Mouse (Mus musculus): ENCODE data around the gene Pcdh17. TPM values are rescaled to one million over a fixed set of nuclear protein-coding genes. Genes with fewer than 3 reads are reported as not detected.
A peak's percentile ranks its signal among the peaks of the same experiment; 100 is the strongest.

Gene Pcdh17
- polyA plus RNA-seq (2015; fragmentation: Nextera tagmentation; extraction: Ambion mirVana): 2.3 and 2.5 TPM in 2 replicates

DNA sequence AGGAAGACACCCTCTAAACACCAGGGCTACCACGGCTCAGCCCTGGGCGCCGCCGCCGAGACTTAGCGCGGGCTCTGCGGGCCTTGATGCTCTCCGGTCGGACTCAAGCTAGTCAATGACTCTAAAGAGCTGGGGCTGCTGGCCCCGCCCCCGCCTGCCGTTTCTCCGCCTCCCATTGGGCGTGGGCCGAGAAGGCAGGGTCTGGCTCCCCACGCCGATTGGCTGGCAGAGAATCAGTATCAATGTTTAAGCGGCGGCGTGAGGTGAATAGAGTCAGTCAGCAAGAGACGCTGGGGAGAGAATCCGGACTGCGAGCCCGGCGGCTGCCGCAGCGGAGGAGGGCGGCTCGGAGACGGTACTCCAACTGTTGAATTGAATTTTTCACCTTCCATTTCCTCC is at the start of gene Pcdh17:
Gene Pcdh17, plus strand, starts transcription at position 276 of the 399 bp plus-strand sequence.
- peak within 1 kb of the TSS; percentile 98 for H3K4me2 ChIP-seq
- WGBS: under 1% methylated on average over 31 of the region's 31 CpGs
- H3K27me3 ChIP-seq (replicated peaks): peaks cover 31% of the 10 kb centered on the region
- H3K9ac ChIP-seq: peak within 1 kb of the TSS; percentile 82
- no peaks in the 10 kb centered on the region for H3K36me3 ChIP-seq
- H3K9me3 ChIP-seq: no peaks in the 10 kb centered on the region
- H3K27ac ChIP-seq (replicated peaks): peak within 1 kb of the TSS; percentile 67
- H3K4me3 ChIP-seq: peak within 1 kb of the TSS; percentile 68
- peak; percentile 84 for ATAC-seq (ENCODE audit: extremely low read depth, insufficient number of reproducible peaks, low FRiP score, low TSS enrichment)
- H3K4me1 ChIP-seq: peaks cover 27% of the 10 kb centered on the region

DNA sequence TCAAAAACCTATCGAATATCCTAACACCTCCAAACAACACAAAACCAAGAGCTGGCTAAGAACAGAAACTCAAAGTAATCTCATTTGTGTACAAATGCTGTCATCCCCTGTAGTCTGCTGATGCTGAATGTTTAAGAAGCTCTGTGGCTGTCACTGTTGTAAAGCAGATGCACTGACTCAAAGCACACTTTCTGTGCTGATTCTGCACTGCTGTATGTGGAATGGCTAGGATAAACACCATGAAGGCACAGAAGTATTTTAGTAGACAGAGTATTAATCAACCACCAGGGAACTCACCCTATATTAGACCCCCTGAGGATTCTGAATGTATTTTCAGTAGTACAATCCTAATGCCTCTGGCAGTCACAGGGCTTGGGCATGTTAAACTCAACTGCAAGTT is 46.2 kb upstream of the Pcdh17 start:
- H3K9me3 ChIP-seq: no peaks in the 10 kb centered on the region
- no peaks in the 10 kb centered on the region for H3K4me1 ChIP-seq
- WGBS: 64% methylated on average over 1 of the region's 1 CpGs
- H3K27me3 ChIP-seq (replicated peaks): no peaks in the 10 kb centered on the region
- H3K4me3 ChIP-seq: no peak overlapping the region
- H3K36me3 ChIP-seq: no peaks in the 10 kb centered on the region
- ATAC-seq (ENCODE audit: extremely low read depth, insufficient number of reproducible peaks, low FRiP score, low TSS enrichment): no peak
- no peak overlapping the region for H3K9ac ChIP-seq
- no peak overlapping the region for H3K4me2 ChIP-seq
- H3K27ac ChIP-seq (replicated peaks): no peak overlapping the region

DNA sequence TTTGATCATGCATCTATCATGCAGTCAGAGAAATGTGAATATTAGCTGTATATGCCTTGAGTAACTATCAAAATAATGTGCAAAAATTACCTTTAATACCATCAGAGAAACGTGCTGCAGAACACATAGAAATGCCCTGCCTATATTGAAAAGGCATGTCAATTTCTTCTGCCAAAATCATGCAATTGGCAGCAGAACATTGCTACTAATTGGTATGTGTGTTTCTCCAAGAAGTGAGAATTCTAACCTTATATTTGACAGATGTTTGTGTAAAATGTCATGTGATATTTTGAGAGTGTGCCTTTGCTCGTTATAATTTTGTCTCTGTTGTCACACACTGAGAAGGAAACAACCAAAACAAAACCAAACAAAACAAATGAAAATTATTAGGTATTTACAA is 18.6 kb upstream of the Pcdh17 start:
- H3K9ac ChIP-seq: no peak overlapping the region
- no peak overlapping the region for H3K4me3 ChIP-seq
- 61% methylated on average over 2 of the region's 2 CpGs for WGBS
- no peak overlapping the region for H3K4me2 ChIP-seq
- no peaks in the 10 kb centered on the region for H3K36me3 ChIP-seq
- H3K27ac ChIP-seq (replicated peaks): no peak overlapping the region
- no peak for ATAC-seq (ENCODE audit: extremely low read depth, insufficient number of reproducible peaks, low FRiP score, low TSS enrichment)
- no peaks in the 10 kb centered on the region for H3K9me3 ChIP-seq
- no peaks in the 10 kb centered on the region for H3K27me3 ChIP-seq (replicated peaks)
- H3K4me1 ChIP-seq: no peaks in the 10 kb centered on the region

DNA sequence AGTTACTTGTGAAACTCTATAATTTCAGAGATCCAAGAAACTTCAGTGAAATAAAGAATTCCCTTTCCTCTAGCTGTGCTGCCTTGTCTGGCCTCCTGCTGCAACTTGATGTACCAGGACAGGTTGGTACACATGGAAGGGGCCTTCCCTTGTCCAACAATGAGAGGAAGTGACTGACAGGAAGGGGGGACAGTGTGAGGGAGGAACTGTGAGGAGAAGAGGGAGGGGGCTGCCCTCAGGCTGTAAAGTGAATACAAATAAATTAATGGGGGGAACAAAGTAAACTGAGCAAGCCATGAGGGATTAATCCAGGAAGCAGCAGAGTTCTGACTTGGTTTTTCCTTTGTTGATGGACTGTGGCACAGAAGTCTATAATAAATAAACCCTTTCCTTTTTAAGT is 16.7 kb upstream of the Pcdh17 start:
- H3K9ac ChIP-seq: no peak overlapping the region
- no peak overlapping the region for H3K4me3 ChIP-seq
- no peaks in the 10 kb centered on the region for H3K9me3 ChIP-seq
- H3K27ac ChIP-seq (replicated peaks): no peak overlapping the region
- H3K4me1 ChIP-seq: no peaks in the 10 kb centered on the region
- no peak overlapping the region for H3K4me2 ChIP-seq
- H3K36me3 ChIP-seq: no peaks in the 10 kb centered on the region
- no peak for ATAC-seq (ENCODE audit: extremely low read depth, insufficient number of reproducible peaks, low FRiP score, low TSS enrichment)
- H3K27me3 ChIP-seq (replicated peaks): no peaks in the 10 kb centered on the region

DNA sequence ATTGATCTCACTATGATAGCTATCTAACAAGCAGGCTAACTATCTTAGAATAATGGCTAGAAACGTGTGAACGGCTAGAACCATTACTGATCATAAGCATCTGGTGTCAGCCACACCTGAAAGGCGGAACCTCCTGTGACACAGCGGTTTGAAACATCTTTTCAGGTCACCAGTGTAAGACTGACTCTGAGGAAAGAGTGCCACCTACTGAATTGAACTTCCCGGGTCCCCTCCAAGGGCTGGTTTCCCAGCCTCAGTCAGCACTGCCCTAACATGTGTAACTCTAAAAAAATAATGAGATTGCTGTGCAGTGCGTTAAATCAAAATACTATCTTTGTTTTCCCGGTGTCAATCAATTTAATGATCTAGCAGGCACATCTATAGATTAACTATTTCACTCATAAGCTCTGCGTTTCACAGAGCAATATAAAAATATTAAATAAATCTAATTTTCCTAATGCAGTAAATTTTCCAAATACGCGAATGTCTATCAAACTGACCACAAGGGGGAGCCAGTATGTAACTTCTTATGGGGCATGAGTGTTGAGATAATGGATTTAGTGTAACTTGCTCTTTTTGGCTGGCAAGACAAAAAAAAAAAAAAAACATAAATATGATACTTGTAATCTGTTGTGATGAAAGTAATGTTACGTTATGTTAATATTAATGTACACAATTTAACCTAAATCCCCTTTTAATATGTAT is 5.1 kb upstream of the Pcdh17 start:
- no peaks in the 10 kb centered on the region for H3K27me3 ChIP-seq (replicated peaks)
- H3K4me2 ChIP-seq: no peak overlapping the region
- no peak overlapping the region for H3K4me3 ChIP-seq
- no peaks in the 10 kb centered on the region for H3K36me3 ChIP-seq
- no peak for ATAC-seq (ENCODE audit: extremely low read depth, insufficient number of reproducible peaks, low FRiP score, low TSS enrichment)
- no peaks in the 10 kb centered on the region for H3K4me1 ChIP-seq
- no peak overlapping the region for H3K27ac ChIP-seq (replicated peaks)
- 26% methylated on average over 11 of the region's 11 CpGs for WGBS
- no peaks in the 10 kb centered on the region for H3K9me3 ChIP-seq
- no peak overlapping the region for H3K9ac ChIP-seq

DNA sequence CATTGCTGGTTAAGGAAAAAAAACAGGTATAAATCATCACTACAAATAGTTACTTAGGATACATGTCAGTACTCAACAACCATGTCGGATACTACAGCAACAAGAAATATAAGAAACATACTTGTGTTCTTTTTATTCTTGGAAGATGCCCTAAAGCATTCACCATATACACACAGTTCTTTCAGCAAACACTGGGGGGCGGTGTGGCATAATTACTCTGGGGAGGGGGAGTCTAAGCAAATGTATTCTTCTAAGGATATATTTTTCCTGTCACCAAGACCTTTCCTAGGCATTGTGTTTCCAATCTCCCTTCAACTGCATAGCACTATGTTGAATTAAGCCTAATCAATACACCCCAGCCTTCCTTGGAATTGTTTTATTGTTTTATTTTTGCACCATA is 2.5 kb upstream of the Pcdh17 start:
- Histone ChIP-seq H3K4me2 (no peak overlapping the region), H3K4me3 (no peak overlapping the region), H3K9ac (no peak overlapping the region), H3K27me3 (replicated peaks) (peaks cover 7% of the 10 kb centered on the region), H3K27ac (replicated peaks) (no peak overlapping the region), H3K9me3 (no peaks in the 10 kb centered on the region), H3K4me1 (0 out of 2 replicates have a peak, but pooled peaks cover 7% of the 10 kb centered on the region), H3K36me3 (no peaks in the 10 kb centered on the region)
- no peak for ATAC-seq (ENCODE audit: extremely low read depth, insufficient number of reproducible peaks, low FRiP score, low TSS enrichment)
- 17% methylated on average over 2 of the region's 2 CpGs for WGBS

DNA sequence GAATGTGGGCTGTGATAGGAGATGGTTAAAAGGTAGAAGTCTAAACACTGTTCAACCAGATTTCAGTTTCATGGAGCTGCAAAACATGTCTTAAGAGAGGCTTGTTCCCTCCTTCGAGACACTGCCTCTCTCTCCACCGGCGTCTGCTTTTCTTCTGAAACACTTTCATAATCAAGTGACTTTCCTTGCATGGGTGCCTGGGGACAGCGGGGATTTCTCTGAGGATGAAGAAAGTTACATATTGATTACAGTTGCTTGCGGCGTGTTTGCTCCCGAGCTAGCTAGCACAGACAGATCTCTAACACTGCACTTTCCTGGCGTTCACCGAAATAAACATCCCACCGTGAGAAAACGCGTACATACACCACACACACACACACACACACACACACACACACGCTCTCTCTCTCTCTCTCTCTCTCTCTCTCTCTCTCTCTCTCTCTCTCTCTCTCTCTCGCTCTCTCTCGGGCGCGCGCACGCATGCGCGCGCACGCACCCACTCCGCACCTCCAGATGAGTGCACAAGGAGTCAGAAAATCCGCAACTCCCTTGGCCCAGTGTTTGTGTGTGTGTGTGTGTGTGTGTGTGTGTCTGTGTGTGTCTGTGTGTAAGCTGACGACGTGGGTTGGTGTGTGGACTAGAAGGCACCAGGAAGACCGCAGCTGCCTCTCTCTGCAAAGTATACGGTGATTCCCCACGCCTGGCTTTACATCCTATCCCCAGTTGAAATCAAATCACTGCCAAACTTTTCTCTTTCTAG is 655 bp upstream of the Pcdh17 start:
- H3K27ac ChIP-seq (replicated peaks): peak overlapping the region; percentile 67
- H3K36me3 ChIP-seq: no peaks in the 10 kb centered on the region
- H3K4me2 ChIP-seq: peak overlapping the region; percentile 98
- ATAC-seq (ENCODE audit: extremely low read depth, insufficient number of reproducible peaks, low FRiP score, low TSS enrichment): no peak
- peaks cover 24% of the 10 kb centered on the region for H3K4me1 ChIP-seq
- WGBS: under 1% methylated on average over 28 of the region's 30 CpGs
- peak overlapping the region; percentile 68 for H3K4me3 ChIP-seq
- H3K9me3 ChIP-seq: no peaks in the 10 kb centered on the region
- peak overlapping the region; percentile 82 for H3K9ac ChIP-seq
- H3K27me3 ChIP-seq (replicated peaks): peaks cover 25% of the 10 kb centered on the region

DNA sequence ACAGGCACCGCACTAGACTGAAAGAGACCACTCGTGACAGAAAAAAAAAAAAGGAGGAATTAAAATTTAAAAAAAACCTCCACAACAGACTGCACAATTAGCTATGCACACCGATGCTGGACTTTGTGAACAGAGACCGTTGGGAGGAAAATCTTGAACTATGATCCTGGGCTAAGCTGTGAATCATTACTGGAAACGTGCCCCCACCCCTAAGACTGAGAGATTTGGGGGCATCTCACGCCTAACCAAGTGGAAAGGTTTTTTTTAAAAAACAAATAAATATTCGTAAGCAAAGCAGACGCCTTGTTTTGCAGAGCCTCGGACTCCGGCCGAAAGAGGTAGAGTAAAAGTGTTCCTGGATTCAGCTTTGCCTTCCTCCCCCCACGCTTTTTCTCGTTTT is 398 bp downstream of the Pcdh17 start:
- H3K9me3 ChIP-seq: no peaks in the 10 kb centered on the region
- H3K27ac ChIP-seq (replicated peaks): no peak overlapping the region
- ATAC-seq (ENCODE audit: extremely low read depth, insufficient number of reproducible peaks, low FRiP score, low TSS enrichment): no peak
- H3K4me3 ChIP-seq: peak overlapping the region; percentile 68
- 1% methylated on average over 13 of the region's 13 CpGs for WGBS
- H3K4me1 ChIP-seq: peaks cover 30% of the 10 kb centered on the region
- peak overlapping the region; percentile 75 for H3K9ac ChIP-seq
- peaks cover 35% of the 10 kb centered on the region for H3K27me3 ChIP-seq (replicated peaks)
- H3K36me3 ChIP-seq: no peaks in the 10 kb centered on the region
- H3K4me2 ChIP-seq: peak overlapping the region; percentile 98

DNA sequence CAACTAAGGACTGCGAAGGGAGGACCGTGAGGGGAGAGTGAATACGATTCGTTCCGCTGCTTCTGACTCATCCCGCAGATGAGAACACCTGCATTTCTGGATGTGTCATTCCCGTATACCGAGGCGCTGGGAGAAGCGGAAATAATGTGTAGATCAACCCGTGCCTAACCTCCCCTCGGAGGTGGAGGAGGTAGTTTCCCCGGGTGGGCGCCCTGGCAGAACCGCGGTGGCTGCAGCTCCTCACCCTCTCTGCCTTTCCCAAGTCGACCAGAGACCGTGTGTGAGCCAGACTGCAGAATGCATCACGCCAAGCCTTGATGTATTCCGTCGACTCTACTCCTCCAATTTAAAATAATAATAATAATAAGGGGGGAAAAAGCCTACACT is 906 bp downstream of the Pcdh17 start:
- peak overlapping the region; percentile 75 for H3K9ac ChIP-seq
- no peak overlapping the region for H3K27ac ChIP-seq (replicated peaks)
- ATAC-seq (ENCODE audit: extremely low read depth, insufficient number of reproducible peaks, low FRiP score, low TSS enrichment): no peak
- H3K36me3 ChIP-seq: no peaks in the 10 kb centered on the region
- peaks cover 30% of the 10 kb centered on the region for H3K4me1 ChIP-seq
- H3K4me2 ChIP-seq: peak overlapping the region; percentile 98
- H3K4me3 ChIP-seq: peak overlapping the region; percentile 68
- under 1% methylated on average over 21 of the region's 21 CpGs for WGBS
- no peaks in the 10 kb centered on the region for H3K9me3 ChIP-seq
- H3K27me3 ChIP-seq (replicated peaks): peaks cover 35% of the 10 kb centered on the region

DNA sequence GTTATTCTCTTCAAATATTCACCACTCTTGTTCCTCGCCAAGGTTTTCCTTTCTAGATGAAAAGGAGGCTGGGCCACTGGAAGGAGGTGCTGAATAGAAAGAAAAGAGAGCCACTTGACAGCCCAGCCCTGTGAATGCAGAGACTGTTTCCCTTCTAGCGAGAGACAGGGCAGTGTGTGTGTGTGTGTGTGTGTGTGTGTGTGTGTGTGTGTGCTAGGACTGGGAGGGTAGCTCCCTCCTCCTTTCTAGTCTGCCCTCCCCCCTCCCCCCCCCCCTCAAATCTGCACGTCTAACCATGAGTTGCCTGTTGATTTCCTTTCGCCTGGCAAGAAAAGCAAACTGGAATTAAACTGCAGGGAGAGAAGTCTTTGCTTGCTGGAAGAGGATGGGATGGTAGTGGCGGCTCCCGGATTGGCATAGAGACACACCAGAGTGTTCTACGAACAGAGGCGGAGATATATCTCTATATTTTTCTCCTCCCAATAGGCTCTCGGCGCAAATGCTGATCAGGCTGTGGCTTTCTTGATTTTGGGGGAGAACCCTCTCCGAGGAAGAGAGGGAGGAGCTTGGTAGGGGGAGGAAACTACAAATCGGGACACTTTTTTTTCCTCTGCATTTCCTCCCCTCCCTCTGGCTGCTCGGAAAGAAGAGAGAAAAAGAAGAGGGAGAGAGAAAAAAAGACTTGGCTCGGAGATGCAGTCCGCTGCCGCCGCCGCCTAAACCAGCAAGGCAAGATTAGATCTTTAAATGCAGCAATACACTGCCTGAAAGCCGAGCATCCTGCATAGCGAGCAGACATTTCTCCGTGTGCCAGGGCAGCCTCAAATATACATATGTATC is 1.5 kb downstream of the Pcdh17 start:
- Histone ChIP-seq H3K36me3 (no peaks in the 10 kb centered on the region), H3K27ac (replicated peaks) (0 out of 2 replicates have a peak overlapping the region, but pooled peaks have one; percentile 8), H3K9me3 (no peaks in the 10 kb centered on the region), H3K4me3 (peak overlapping the region; percentile 68), H3K27me3 (replicated peaks) (peaks cover 38% of the 10 kb centered on the region), H3K4me1 (peaks cover 30% of the 10 kb centered on the region), H3K9ac (peak overlapping the region; percentile 75), H3K4me2 (peak overlapping the region; percentile 98)
- WGBS: under 1% methylated on average over 21 of the region's 21 CpGs
- no peak for ATAC-seq (ENCODE audit: extremely low read depth, insufficient number of reproducible peaks, low FRiP score, low TSS enrichment)
